Comparison of ENCODE assay signal across 8 mouse cellular contexts in the genomic region with DNA sequence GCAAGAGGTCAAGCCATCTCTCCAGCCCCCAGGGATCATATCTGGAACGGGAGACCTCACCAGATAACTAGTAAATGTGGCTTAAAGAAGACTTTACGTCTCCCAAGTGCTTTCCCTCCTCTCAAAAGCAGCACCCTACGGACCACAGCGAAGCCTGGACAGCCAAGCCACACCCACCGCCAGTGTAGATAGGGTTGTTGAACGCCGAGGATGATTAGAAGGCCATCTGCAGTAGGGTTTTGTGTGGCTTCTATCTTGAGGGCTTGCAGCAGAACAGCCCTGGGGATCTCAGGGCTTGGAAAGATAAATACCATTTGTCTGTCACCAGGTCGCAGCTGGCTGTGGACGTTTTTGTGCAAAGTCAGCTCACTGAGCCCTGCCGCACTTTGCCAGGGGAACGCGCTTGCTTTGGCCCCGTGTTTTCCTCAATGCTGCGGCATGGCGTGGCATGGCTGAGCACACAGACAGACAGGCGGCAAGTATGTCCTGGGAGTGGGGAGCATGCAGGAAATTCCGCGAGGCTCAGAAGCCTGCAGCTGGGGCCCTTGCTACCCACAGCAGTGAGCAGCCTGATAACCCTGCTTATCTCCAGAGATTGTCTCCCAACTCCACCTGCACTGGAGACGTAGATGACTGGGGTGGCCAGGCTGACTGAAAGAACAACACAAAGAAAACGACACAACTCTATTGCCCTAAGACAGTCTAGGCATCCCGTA. TPM values are rescaled to one million over a fixed set of nuclear protein-coding genes. Genes with fewer than 3 reads are reported as not detected.
A peak's percentile ranks its signal among the peaks of the same experiment; 100 is the strongest.
DNase-seq lines count a peak whose midpoint lies in the region; ATAC-seq lines count a peak whose summit lies in the region.

No protein-coding gene starts in this region.

- 9% methylated on average over 21 of the region's 21 CpGs for WGBS in heart, embryonic 11.5 days (ENCODE audit: insufficient replicate concordance)
- 60% methylated on average over 21 of the region's 21 CpGs for WGBS in hindbrain, embryonic 15.5 days
- 68% methylated on average over 21 of the region's 21 CpGs for WGBS in midbrain, embryonic 10.5 days

- DNase-seq in heart, adult 11 months: no peak
- DNase-seq in ZHBTc4 (ENCODE audit: low read depth, low spot score): peak; percentile 51
- DNase-seq in midbrain, embryonic 10.5 days (ENCODE audit: low spot score): no peak
- no peak for DNase-seq in frontal cortex, postnatal 25 days (ENCODE audit: low spot score in 2 of 2)
- no peak for DNase-seq in right cerebral cortex, postnatal 10 days (ENCODE audit: low spot score in 2 of 2)
- DNase-seq in cerebellum, adult 9-11 months: no peak

- peaks cover 4% of the 10 kb centered on the region; the same call in 1 of the 2 replicates for H3K4me1 ChIP-seq in heart, embryonic 11.5 days (ENCODE audit: control insufficient read depth, insufficient read depth, low read length)
- H3K4me1 ChIP-seq in hindbrain, embryonic 15.5 days (replicated peaks): peaks cover 4% of the 10 kb centered on the region; the same call in 1 of the 2 replicates
- peaks cover 6% of the 10 kb centered on the region for H3K4me1 ChIP-seq in midbrain, embryonic 10.5 days

- ATAC-seq in heart, embryonic 11.5 days (replicated peaks; ENCODE audit: insufficient number of reproducible peaks, low FRiP score, low TSS enrichment): no peak
- ATAC-seq in hindbrain, embryonic 15.5 days (ENCODE audit: low FRiP score, low read depth): peak; percentile 37; the same call in 1 of the 2 replicates

- no peak overlapping the region for H3K27ac ChIP-seq in heart, embryonic 11.5 days (ENCODE audit: low read depth, low read length)
- H3K27ac ChIP-seq in hindbrain, embryonic 15.5 days (replicated peaks): no peak overlapping the region
- H3K27ac ChIP-seq in midbrain, embryonic 10.5 days (replicated peaks): peak overlapping the region; percentile 61

- no peaks in the 10 kb centered on the region for H3K36me3 ChIP-seq in heart, embryonic 11.5 days (ENCODE audit: control insufficient read depth, insufficient read depth, low read length)
- H3K36me3 ChIP-seq in hindbrain, embryonic 15.5 days: no peaks in the 10 kb centered on the region
- H3K36me3 ChIP-seq in midbrain, embryonic 10.5 days: no peaks in the 10 kb centered on the region

- H3K4me2 ChIP-seq in heart, embryonic 11.5 days: peak overlapping the region; percentile 80
- peak overlapping the region; percentile 33 for H3K4me2 ChIP-seq in hindbrain, embryonic 15.5 days

- no peaks in the 10 kb centered on the region for H3K9me3 ChIP-seq in heart, embryonic 11.5 days (replicated peaks; ENCODE audit: control insufficient read depth, low read length)
- H3K9me3 ChIP-seq in hindbrain, embryonic 15.5 days: no peaks in the 10 kb centered on the region
- 0 out of 2 replicates have a peak, but pooled peaks cover 4% of the 10 kb centered on the region for H3K9me3 ChIP-seq in midbrain, embryonic 10.5 days (replicated peaks)

- H3K4me3 ChIP-seq in heart, embryonic 11.5 days (ENCODE audit: low read depth, low read length): peak overlapping the region; percentile 34
- no peak overlapping the region for H3K4me3 ChIP-seq in hindbrain, embryonic 15.5 days
- no peak overlapping the region; the same call in 1 of the 2 replicates for H3K4me3 ChIP-seq in midbrain, embryonic 10.5 days

- no peaks in the 10 kb centered on the region for H3K27me3 ChIP-seq in heart, embryonic 11.5 days (ENCODE audit: control insufficient read depth, insufficient read depth, low read length)
- no peaks in the 10 kb centered on the region for H3K27me3 ChIP-seq in hindbrain, embryonic 15.5 days
- H3K27me3 ChIP-seq in midbrain, embryonic 10.5 days (ENCODE audit: low read depth, poor library complexity, severe bottlenecking): no peaks in the 10 kb centered on the region

- H3K9ac ChIP-seq in heart, embryonic 11.5 days (ENCODE audit: low read depth, low read length): peak overlapping the region; percentile 54
- no peak overlapping the region for H3K9ac ChIP-seq in hindbrain, embryonic 15.5 days

RNA-seq across cellular contexts. Expression of a gene that starts 15.9 kb away (rescaled TPM):
- 13.2 and 13.9 TPM in 2 replicates for polyA plus RNA-seq in heart, embryonic 11.5 days (2014; fragmentation: Nextera tagmentation; extraction: Ambion mirVana)
- polyA plus RNA-seq in hindbrain, embryonic 15.5 days (2015; fragmentation: Nextera tagmentation; extraction: Ambion mirVana): 30.8 and 31.1 TPM in 2 replicates
- 14.3 and 16.3 TPM in 2 replicates for polyA plus RNA-seq in midbrain, embryonic 10.5 days (2016; fragmentation: Nextera tagmentation; extraction: Ambion mirVana)

RNA-seq across cellular contexts. Expression of a gene that starts 59.8 kb away (rescaled TPM):
- polyA plus RNA-seq in heart, embryonic 11.5 days (2014; fragmentation: Nextera tagmentation; extraction: Ambion mirVana): 54.3 and 55.4 TPM in 2 replicates
- polyA plus RNA-seq in hindbrain, embryonic 15.5 days (2015; fragmentation: Nextera tagmentation; extraction: Ambion mirVana): 19.4 and 20.4 TPM in 2 replicates
- polyA plus RNA-seq in midbrain, embryonic 10.5 days (2016; fragmentation: Nextera tagmentation; extraction: Ambion mirVana): 71.1 and 94.2 TPM in 2 replicates
